Comparison of ENCODE assay signal across 20 mouse cellular contexts in genomic region chr17:72914082-72914481, GRCm38 (mm10). TPM values are rescaled to one million over a fixed set of nuclear protein-coding genes. Genes with fewer than 3 reads are reported as not detected.
DNase-seq lines count a peak whose midpoint lies in the region; ATAC-seq lines count a peak whose summit lies in the region.
"Had no signal": no experiment of that assay in that cellular context is flagged by ENCODE, and none has a peak within 500 bp of the region (broad histone marks: within the 10 kb centered on the region; RNA-seq: fewer than 3 reads in every experiment).

No protein-coding gene starts in this region.

- peaks cover 31% of the 10 kb centered on the region for H3K4me1 ChIP-seq in heart, embryonic 11.5 days (ENCODE audit: control insufficient read depth, insufficient read depth, low read length)
- H3K4me1 ChIP-seq: embryonic facial prominence, embryonic 12.5 days had no signal

- no peaks in the 10 kb centered on the region for H3K27me3 ChIP-seq in heart, embryonic 11.5 days (ENCODE audit: control insufficient read depth, insufficient read depth, low read length)
- H3K27me3 ChIP-seq in splenic B cell, adult 2 months (ENCODE audit: control insufficient read depth, insufficient read depth, low read length, poor library complexity, severe bottlenecking) = no peaks in the 10 kb centered on the region
- H3K27me3 ChIP-seq: embryonic facial prominence, embryonic 12.5 days; intestine, embryonic 15.5 days had no signal

- no peaks in the 10 kb centered on the region for H3K36me3 ChIP-seq in heart, embryonic 11.5 days (ENCODE audit: control insufficient read depth, insufficient read depth, low read length)
- no peaks in the 10 kb centered on the region for H3K36me3 ChIP-seq in splenic B cell, adult 2 months (ENCODE audit: control insufficient read depth, insufficient read depth, low read length, poor library complexity, severe bottlenecking)
- H3K36me3 ChIP-seq: embryonic facial prominence, embryonic 12.5 days; forebrain, embryonic 12.5 days; hindbrain, embryonic 10.5 days; intestine, embryonic 15.5 days had no signal

- H3K27ac ChIP-seq in heart, embryonic 11.5 days (ENCODE audit: low read depth, low read length) = 0 out of 2 replicates have a peak overlapping the region, but pooled peaks have one; percentile 35
- H3K27ac ChIP-seq: embryonic facial prominence, embryonic 12.5 days; forebrain, embryonic 12.5 days; gastrocnemius, adult 2 months; hindbrain, embryonic 10.5 days; hindbrain, embryonic 14.5 days; intestine, embryonic 15.5 days had no signal

- no peak overlapping the region for H3K4me2 ChIP-seq in heart, embryonic 11.5 days
- H3K4me2 ChIP-seq: embryonic facial prominence, embryonic 12.5 days; forebrain, embryonic 12.5 days; hindbrain, embryonic 14.5 days; intestine, embryonic 15.5 days had no signal

- no peak overlapping the region for H3K9ac ChIP-seq in heart, embryonic 11.5 days (ENCODE audit: low read depth, low read length)
- H3K9ac ChIP-seq: embryonic facial prominence, embryonic 12.5 days; forebrain, embryonic 12.5 days; hindbrain, embryonic 14.5 days; intestine, embryonic 15.5 days had no signal

- no peak overlapping the region for H3K4me3 ChIP-seq in heart, embryonic 11.5 days (ENCODE audit: low read depth, low read length)
- H3K4me3 ChIP-seq: embryonic facial prominence, embryonic 12.5 days; forebrain, embryonic 12.5 days; gastrocnemius, adult 2 months; hindbrain, embryonic 10.5 days; intestine, embryonic 15.5 days had no signal

- no peaks in the 10 kb centered on the region for H3K9me3 ChIP-seq in heart, embryonic 11.5 days (replicated peaks; ENCODE audit: control insufficient read depth, low read length)
- H3K9me3 ChIP-seq: embryonic facial prominence, embryonic 12.5 days; forebrain, embryonic 12.5 days; hindbrain, embryonic 10.5 days; intestine, embryonic 15.5 days had no signal

- no peak for ATAC-seq in heart, embryonic 11.5 days (replicated peaks; ENCODE audit: insufficient number of reproducible peaks, low FRiP score, low TSS enrichment)
- ATAC-seq: forebrain, embryonic 16.5 days; intestine, embryonic 15.5 days had no signal

- DNase-seq in heart, adult 9 months (ENCODE audit: low spot score in 2 of 2) = no peak
- DNase-seq in A20 (ENCODE audit: low read depth, low spot score) = peak; percentile 16
- peak; percentile 50 to 52 for DNase-seq in B cell, adult 2 months
- peak; percentile 64 for DNase-seq in splenic B cell, adult 2 months (ENCODE audit: low read depth, low spot score)
- DNase-seq in adipocyte (ENCODE audit: low spot score) = no peak
- DNase-seq: adrenal gland, postnatal 10 days; cerebellum, adult 11 months; cerebellum, adult 8-10 months; cerebellum, postnatal 25 days; gastrocnemius, adult 2 months; gastrocnemius, postnatal 25 days; heart, postnatal 10 days; kidney, adult 18-20 months had no signal

- 78% methylated on average over 2 of the region's 2 CpGs for WGBS in heart, embryonic 11.5 days (ENCODE audit: insufficient replicate concordance)

RNA-seq across cellular contexts. Expression of gene Lbh, which starts 4.0 kb away (rescaled TPM):
- 19.1 and 22.8 TPM in 2 replicates for polyA plus RNA-seq in heart, embryonic 11.5 days (2014; fragmentation: Nextera tagmentation; extraction: Ambion mirVana)

Comparison
In these comparisons a context has a peak if more than half of its experiments do, and no peak if none do; other contexts are left out.
1. DNase-seq: peak in A20 (single experiment), B cell, adult 2 months (2 of 2) and splenic B cell, adult 2 months (single experiment); none in heart, adult 9 months (0 of 2) and adipocyte (single experiment).